Mouse (Mus musculus): ENCODE data around the gene Limch1. TPM values are rescaled to one million over a fixed set of nuclear protein-coding genes. Genes with fewer than 3 reads are reported as not detected.

The Limch1 gene
- total RNA-seq, 1 experiment = 7.5 TPM

DNA sequence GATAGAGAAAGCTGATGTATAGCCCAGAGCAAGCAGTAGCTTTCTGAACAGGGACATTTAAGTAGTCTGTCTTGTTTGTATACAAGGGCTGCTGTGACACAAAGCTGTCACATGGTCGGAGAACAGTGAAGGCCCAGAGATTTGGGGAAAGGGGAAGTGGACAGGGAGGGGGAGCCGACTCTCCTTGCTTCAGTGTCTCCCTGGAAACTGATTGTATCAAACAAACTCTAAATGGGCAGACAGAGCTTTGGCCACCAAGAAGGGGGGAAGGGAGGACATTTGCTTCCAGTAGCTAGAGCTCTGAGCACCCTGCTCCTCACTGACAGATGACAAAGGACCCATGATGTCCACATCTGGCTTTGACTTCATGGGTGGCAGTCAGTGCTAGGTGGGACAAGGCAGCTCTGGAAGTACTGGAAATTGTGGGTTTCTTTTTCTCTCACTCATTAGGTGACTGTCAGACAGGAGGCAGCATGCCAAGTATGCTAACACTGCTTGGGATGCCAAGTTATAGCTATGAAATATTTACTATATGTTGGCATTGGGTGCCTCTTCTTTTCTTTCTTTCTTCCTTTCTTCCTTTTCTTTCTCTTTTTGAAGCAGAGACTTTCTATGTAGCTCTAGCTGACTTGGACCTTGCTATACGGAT lies 5.8 kb downstream of the Limch1 start:
- H3K9ac ChIP-seq (ENCODE audit: insufficient read depth, low read depth, low read length, poor library complexity, severe bottlenecking) = no peak overlapping the region
- TF ChIP-seq ZNF384 (IDR thresholded peaks at IDR 0.05; ENCODE audit: low read depth, low read length) = no peak
- TF ChIP-seq CHD2 (IDR thresholded peaks at IDR 0.05; ENCODE audit: low read depth, low read length) = no peak
- no peak for TF ChIP-seq ZC3H11A (IDR thresholded peaks at IDR 0.05; ENCODE audit: borderline replicate concordance, low read depth, low read length)
- no peak for TF ChIP-seq HCFC1 (IDR thresholded peaks at IDR 0.05; ENCODE audit: borderline replicate concordance, insufficient read depth, low read length)
- no peak for TF ChIP-seq MAFK (IDR thresholded peaks at IDR 0.05; ENCODE audit: insufficient read depth, low read depth, low read length)

DNA sequence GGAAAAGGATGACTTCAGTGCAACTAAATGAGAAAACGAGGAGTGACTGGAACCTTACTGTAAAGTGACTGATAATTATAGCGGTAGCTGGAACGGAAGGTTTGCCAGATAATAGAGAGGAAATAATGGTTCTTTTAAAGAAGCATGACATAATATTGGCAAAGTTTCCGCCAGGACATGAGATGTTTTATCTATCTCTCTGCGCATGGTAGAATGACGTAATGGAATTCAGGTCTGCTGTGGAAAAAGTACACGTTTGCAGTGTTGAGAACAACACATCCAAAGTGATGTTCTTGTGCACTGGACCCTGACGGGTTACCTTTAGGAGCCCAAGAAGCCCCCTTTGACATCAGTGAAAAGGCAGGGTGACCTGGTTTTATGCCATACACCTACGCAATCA lies 8.0 kb downstream of the Limch1 start:
- Histone ChIP-seq H3K27ac (ENCODE audit: insufficient read depth, low read depth, low read length, poor library complexity, severe bottlenecking) (no peak overlapping the region), H3K4me3 (ENCODE audit: insufficient read depth in 1 of 2, low read depth in 1 of 2, low read length in 2 of 2, poor library complexity in 1 of 2, severe bottlenecking in 1 of 2) (no peak overlapping the region), H3K9me3 (ENCODE audit: control insufficient read depth, insufficient read depth, low read depth, low read length) (no peaks in the 10 kb centered on the region), H3K36me3 (ENCODE audit: control insufficient read depth, insufficient read depth, low read length, poor library complexity, severe bottlenecking) (no peaks in the 10 kb centered on the region), H3K9ac (ENCODE audit: insufficient read depth, low read depth, low read length, poor library complexity, severe bottlenecking) (no peak overlapping the region), H3K4me1 (ENCODE audit: control insufficient read depth in 2 of 2, insufficient read depth in 2 of 2, low read length in 2 of 2, poor library complexity in 1 of 2) (no peaks in the 10 kb centered on the region)
- in situ Hi-C loops (cut with MboI; ENCODE audit: low sequenced_read_pairs in 2 of 2, unreplicated experiment in 2 of 2) = no loop called here
- TF ChIP-seq MAFK (IDR thresholded peaks at IDR 0.05; ENCODE audit: insufficient read depth, low read depth, low read length) (no peak), ZNF384 (IDR thresholded peaks at IDR 0.05; ENCODE audit: low read depth, low read length) (no peak), ZC3H11A (IDR thresholded peaks at IDR 0.05; ENCODE audit: borderline replicate concordance, low read depth, low read length) (no peak), HCFC1 (IDR thresholded peaks at IDR 0.05; ENCODE audit: borderline replicate concordance, insufficient read depth, low read length) (no peak), CHD2 (IDR thresholded peaks at IDR 0.05; ENCODE audit: low read depth, low read length) (no peak)
- DNase-seq (ENCODE audit: low read depth, low spot score) = no peak

More for the DNA sequence above, 5.8 kb downstream of the Limch1 start:
- Histone ChIP-seq H3K27ac (ENCODE audit: insufficient read depth, low read depth, low read length, poor library complexity, severe bottlenecking) (no peak overlapping the region), H3K36me3 (ENCODE audit: control insufficient read depth, insufficient read depth, low read length, poor library complexity, severe bottlenecking) (no peaks in the 10 kb centered on the region), H3K4me1 (ENCODE audit: control insufficient read depth in 2 of 2, insufficient read depth in 2 of 2, low read length in 2 of 2, poor library complexity in 1 of 2) (no peaks in the 10 kb centered on the region), H3K9me3 (ENCODE audit: control insufficient read depth, insufficient read depth, low read depth, low read length) (no peaks in the 10 kb centered on the region), H3K4me3 (ENCODE audit: insufficient read depth in 1 of 2, low read depth in 1 of 2, low read length in 2 of 2, poor library complexity in 1 of 2, severe bottlenecking in 1 of 2) (no peak overlapping the region)
- DNase-seq (ENCODE audit: low read depth, low spot score) = no peak
- in situ Hi-C loops (cut with MboI; ENCODE audit: low sequenced_read_pairs in 2 of 2, unreplicated experiment in 2 of 2) = no loop called here

DNA sequence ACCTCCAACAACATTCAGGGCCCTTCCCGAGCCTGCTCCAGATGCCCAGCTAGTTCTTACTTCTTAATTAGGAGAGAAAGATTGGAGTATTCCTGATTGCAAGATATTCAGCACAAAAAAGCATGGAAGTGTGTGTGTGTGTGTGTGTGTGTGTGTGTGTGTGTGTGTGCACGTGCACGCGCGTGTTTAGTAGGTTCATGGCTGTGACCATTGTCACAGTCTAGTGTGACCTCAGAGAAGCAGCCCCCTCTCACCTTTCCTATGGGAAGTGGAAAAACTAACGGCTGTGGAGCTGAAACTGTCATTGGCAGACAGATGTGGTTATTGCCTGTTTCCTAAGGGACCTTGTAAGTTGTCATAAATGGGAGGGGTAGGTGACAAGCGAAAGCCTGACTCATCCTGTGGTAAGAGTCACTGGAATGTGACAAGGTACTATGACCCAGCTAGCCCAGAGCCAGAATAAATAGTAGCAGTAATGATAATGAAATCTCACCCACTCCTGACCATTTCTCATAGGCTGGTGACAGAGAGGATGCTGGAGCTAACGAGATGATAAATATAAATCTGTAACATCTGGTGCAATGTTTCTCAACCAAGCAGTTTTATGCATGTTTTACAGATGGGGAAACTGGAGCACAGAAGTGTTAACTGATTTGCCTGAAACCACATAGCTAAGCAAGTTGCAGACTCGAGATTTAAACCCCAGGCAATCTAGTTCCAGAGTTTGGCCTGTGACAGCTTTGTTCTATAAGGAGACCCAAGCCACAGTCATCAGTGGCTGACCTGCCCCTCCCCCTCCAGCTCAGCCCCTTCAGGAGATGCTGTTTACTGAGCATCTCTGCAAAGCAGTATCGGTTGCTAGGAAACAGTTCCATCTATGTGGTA lies 11.4 kb downstream of the Limch1 start:
- Histone ChIP-seq H3K4me1 (ENCODE audit: control insufficient read depth in 2 of 2, insufficient read depth in 2 of 2, low read length in 2 of 2, poor library complexity in 1 of 2) (no peaks in the 10 kb centered on the region), H3K4me3 (ENCODE audit: insufficient read depth in 1 of 2, low read depth in 1 of 2, low read length in 2 of 2, poor library complexity in 1 of 2, severe bottlenecking in 1 of 2) (no peak overlapping the region), H3K27ac (ENCODE audit: insufficient read depth, low read depth, low read length, poor library complexity, severe bottlenecking) (no peak overlapping the region), H3K36me3 (ENCODE audit: control insufficient read depth, insufficient read depth, low read length, poor library complexity, severe bottlenecking) (no peaks in the 10 kb centered on the region), H3K9ac (ENCODE audit: insufficient read depth, low read depth, low read length, poor library complexity, severe bottlenecking) (no peak overlapping the region), H3K9me3 (ENCODE audit: control insufficient read depth, insufficient read depth, low read depth, low read length) (no peaks in the 10 kb centered on the region)
- no peak for DNase-seq (ENCODE audit: low read depth, low spot score)
- in situ Hi-C loops (cut with MboI; ENCODE audit: low sequenced_read_pairs in 2 of 2, unreplicated experiment in 2 of 2) = no loop called here
- no peak for TF ChIP-seq HCFC1 (IDR thresholded peaks at IDR 0.05; ENCODE audit: borderline replicate concordance, insufficient read depth, low read length)
- no peak for TF ChIP-seq ZNF384 (IDR thresholded peaks at IDR 0.05; ENCODE audit: low read depth, low read length)
- no peak for TF ChIP-seq ZC3H11A (IDR thresholded peaks at IDR 0.05; ENCODE audit: borderline replicate concordance, low read depth, low read length)
- no peak for TF ChIP-seq CHD2 (IDR thresholded peaks at IDR 0.05; ENCODE audit: low read depth, low read length)
- no peak for TF ChIP-seq MAFK (IDR thresholded peaks at IDR 0.05; ENCODE audit: insufficient read depth, low read depth, low read length)

DNA sequence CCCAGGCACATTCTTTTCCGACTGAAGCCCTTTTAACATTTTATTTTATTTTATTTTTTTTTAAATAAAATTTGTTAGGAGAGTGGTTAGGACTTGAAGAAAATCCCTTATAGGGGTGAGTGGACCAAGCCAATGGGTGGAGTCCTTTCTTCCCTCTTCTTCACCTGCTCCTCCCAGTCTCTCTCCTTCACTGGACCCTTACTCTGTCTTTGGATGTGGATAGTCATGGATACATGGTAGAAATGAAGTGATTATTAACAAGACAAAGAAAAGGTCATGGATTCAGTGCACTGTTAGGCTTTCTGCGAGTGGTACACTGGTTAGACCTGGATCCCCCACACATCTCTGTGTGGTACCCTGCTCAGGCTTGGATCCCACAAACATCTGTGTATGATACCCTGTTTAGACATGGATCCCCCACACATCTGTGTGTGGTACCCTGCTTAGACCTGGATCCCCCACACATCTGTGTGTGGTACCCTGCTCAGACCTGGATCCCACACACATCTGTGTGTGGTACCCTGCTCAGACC lies 12.1 kb downstream of the Limch1 start:
- no peaks in the 10 kb centered on the region for H3K36me3 ChIP-seq (ENCODE audit: control insufficient read depth, insufficient read depth, low read length, poor library complexity, severe bottlenecking)
- no peaks in the 10 kb centered on the region for H3K4me1 ChIP-seq (ENCODE audit: control insufficient read depth in 2 of 2, insufficient read depth in 2 of 2, low read length in 2 of 2, poor library complexity in 1 of 2)
- no peak for DNase-seq (ENCODE audit: low read depth, low spot score)
- H3K27ac ChIP-seq (ENCODE audit: insufficient read depth, low read depth, low read length, poor library complexity, severe bottlenecking) = no peak overlapping the region
- TF ChIP-seq MAFK (IDR thresholded peaks at IDR 0.05; ENCODE audit: insufficient read depth, low read depth, low read length) = no peak
- H3K9ac ChIP-seq (ENCODE audit: insufficient read depth, low read depth, low read length, poor library complexity, severe bottlenecking) = no peak overlapping the region
- H3K4me3 ChIP-seq (ENCODE audit: insufficient read depth in 1 of 2, low read depth in 1 of 2, low read length in 2 of 2, poor library complexity in 1 of 2, severe bottlenecking in 1 of 2) = no peak overlapping the region
- H3K9me3 ChIP-seq (ENCODE audit: control insufficient read depth, insufficient read depth, low read depth, low read length) = no peaks in the 10 kb centered on the region
- in situ Hi-C loops (cut with MboI; ENCODE audit: low sequenced_read_pairs in 2 of 2, unreplicated experiment in 2 of 2) = no loop called here
